Mouse (Mus musculus): Measurements from ENCODE around the gene Sost.
A peak's percentile ranks its signal among the peaks of the same experiment; 100 is the strongest.

Sost gene

GRCm38 (mm10) chr11:101950021-101950420 is 16.8 kb downstream of the Sost start:
- DNase-seq (ENCODE audit: low spot score in 2 of 2): no peak

- no peak for DNase-seq (ENCODE audit: low spot score in 2 of 2)
These were observed 20.3 kb downstream of the Sost start for GRCm38 (mm10) chr11:101946525-101946924.

GRCm38 (mm10) chr11:101943055-101943454 is 23.8 kb downstream of the Sost start:
- DNase-seq (ENCODE audit: low spot score in 2 of 2): no peak

DNA sequence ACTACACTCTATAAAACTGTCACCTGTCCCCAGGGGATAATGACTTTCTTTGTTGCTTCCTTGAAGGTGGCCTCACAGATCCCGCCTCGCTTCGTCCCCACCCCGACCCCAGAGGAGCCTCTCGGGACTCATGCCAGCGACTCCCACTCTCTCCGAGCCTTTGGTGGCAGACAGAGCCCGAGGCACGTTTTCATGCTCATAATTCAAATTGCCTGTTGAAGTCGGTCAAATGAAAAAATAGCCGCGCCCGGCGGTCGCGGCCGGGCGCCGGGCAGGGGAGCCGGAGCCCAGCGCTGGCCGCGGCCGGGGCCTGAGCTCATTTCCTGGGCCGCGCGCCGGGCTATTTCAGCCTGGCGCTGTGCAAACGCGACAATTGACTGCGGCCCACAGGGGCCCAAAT is 29.7 kb downstream of the Sost start:
- DNase-seq (ENCODE audit: low spot score in 2 of 2): no peak

GRCm38 (mm10) chr11:101936421-101936820 is 30.4 kb downstream of the Sost start:
- DNase-seq (ENCODE audit: low spot score in 2 of 2): no peak

GRCm38 (mm10) chr11:101935743-101936142 is 31.1 kb downstream of the Sost start:
- DNase-seq (ENCODE audit: low spot score in 2 of 2): no peak

- no peak for DNase-seq (ENCODE audit: low spot score in 2 of 2)
These were observed 34.8 kb downstream of the Sost start for GRCm38 (mm10) chr11:101931978-101932377.

- peak in 1 of 2 experiments; percentile 34 for DNase-seq (ENCODE audit: low spot score in 2 of 2)
These were observed 38.6 kb downstream of the Sost start for GRCm38 (mm10) chr11:101928030-101928762.

GRCm38 (mm10) chr11:101926951-101927589 is 39.7 kb downstream of the Sost start:
- no peak for DNase-seq (ENCODE audit: low spot score in 2 of 2)

- DNase-seq (ENCODE audit: low spot score in 2 of 2): no peak
These were observed 41.2 kb downstream of the Sost start for GRCm38 (mm10) chr11:101925636-101926035.

DNA sequence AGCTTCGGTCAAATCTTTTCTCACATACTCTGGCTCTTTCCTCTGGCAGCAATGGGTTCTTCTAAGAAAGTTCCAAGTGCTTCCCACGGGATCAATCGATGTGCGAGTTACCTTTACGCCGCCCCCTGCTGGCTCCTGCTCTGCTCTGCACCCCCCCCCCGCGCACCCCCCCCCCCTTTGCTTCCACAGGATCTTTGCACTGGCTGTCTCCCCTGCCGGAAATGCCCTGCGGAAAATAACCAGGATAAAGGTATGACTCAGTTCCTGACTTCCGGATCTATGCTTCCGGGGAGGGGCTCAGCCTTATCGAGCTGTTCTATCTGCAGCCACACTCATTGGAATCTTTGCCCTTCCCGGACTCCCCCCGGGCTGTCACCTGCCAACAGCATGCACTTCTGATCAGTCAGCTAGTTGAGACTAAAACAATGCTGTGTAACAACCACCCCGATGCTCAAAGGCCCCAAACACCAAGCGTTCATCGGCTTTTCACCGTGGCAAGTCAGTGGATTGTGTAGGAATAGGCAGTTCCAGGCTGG is 42.3 kb downstream of the Sost start:
- no peak for DNase-seq (ENCODE audit: low spot score in 2 of 2)

DNA sequence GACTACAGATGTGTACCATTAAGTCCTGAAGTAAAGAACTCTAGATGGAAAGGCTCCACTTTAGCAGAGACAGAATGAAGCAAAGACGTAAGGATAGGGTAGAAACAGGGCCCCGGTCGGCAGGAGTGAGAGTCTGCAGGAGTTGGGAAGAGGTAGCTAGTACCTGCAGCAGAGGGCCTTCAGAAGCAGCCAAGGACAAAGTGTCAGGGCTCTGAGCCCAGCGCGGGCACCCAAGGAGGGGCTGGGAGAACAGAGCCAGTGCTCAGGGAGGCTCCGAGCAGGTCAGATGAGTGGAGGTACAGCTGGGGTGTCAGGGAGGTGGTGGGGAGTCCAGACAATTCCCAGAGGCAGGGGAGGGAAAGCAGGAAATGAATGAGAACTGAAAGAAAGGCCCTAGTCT is 42.8 kb downstream of the Sost start:
- DNase-seq (ENCODE audit: low spot score in 2 of 2): no peak

DNA sequence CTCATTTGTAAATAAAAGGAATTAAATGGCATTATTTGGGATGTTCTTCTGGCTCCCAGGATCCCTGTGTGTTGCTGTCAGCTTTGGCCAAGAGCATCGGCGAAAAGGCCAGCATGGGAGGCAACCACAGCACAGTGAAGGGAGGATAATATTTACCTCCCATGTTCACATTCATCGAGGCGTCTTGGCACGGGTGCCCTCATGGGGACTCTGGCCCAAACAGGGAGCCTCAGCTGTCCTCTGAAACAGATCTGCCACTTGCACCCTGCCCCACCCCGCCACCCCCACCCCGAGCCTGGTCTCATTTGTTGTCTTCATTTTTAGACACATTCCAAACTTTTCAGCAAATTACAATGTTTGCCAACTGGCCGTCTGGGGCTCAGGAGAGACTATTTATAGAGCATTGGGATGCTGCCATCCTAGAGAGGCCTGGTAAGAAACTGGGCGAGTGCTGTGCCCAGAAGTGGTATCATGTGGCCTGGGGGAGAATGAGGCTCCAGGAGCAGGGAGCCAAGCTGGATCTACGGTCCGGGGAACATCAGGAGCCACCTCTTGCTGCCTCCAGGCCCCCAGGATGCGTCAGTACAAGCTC is 45.4 kb downstream of the Sost start:
- no peak for DNase-seq (ENCODE audit: low spot score in 2 of 2)

DNA sequence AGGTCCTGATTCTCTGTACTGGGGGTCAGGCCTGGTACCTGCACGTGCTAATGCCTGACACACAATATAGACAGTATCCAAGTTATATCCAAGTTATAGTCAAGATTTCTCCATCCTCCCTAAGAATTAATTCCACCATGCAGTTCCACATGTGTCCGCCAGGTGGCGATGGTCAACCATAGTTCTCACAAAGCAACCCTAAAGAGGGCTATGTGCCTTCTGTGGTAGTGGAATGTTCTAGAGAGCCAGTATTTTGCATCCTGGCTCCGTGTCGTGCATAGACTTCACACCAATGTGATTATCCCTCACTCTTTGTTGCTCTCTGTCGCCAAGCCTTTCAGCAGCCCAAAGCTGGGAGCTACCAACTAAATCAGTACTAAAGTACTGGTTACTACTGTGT is 47.2 kb downstream of the Sost start:
- peak; percentile 59 to 74 for DNase-seq (ENCODE audit: low spot score in 2 of 2)

DNA sequence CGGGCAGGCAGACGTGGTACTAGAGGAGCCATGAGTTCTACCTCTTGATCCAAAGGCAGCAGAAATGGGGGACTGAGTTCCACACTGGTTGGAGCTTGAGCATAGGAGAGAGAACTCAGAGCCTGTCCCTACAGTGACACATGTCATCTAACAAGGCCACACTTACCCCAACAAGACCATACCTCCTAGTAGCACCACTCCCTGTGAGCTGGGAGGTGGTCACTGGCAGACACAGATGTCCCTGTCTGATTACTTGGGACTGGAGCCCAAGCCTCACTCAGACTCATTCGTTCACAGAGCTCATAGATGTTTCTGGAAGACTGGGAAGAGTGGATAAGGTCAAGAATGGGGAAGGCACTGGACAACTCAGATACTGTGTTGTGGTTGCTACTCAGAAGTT is 48.2 kb downstream of the Sost start:
- no peak for DNase-seq (ENCODE audit: low spot score in 2 of 2)

DNA sequence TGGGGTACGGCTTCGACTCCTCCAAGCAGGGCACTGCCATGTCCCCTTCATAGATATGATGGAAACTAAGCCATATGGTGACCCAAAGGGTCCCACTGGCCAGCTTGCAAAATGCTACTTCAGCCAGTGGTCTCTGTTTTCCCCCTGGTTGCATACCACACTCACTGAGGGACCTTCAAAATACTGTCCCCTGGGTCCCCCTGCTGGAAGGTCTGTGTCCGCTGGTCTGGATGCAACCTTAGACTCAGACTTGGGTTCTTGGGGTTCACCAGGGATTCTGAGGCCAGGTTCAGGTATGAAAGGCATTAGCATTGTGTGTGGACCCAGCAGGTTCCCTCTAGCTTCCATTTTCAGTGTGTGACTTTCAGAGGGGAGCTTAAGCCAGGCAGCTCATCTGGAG is 50.0 kb downstream of the Sost start:
- no peak for DNase-seq (ENCODE audit: low spot score in 2 of 2)

DNA sequence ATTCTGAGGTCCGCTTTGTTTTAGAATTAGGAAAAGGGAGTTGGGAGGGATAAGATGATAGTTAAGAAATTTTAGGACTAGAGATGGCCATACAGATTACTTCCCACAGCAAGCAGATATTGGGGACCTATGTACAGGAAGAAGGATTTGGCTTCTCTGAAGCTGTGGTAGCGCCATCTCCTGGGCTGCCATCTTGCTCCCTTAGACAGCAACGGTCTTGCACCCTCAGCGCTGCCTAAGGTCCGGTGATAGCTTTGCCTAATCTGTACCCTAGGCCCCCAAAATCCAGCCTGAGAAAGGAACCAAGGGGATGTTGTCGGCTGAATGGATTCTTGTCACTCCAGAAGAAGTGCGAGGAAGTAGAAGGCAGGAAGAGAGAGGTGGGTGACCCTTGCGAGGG is 53.2 kb downstream of the Sost start:
- DNase-seq (ENCODE audit: low spot score in 2 of 2): no peak
